Comparison of ENCODE assay signal across 8 mouse cellular contexts in genomic region chr10:75062621-75063020, GRCm38 (mm10). TPM values are rescaled to one million over a fixed set of nuclear protein-coding genes. Genes with fewer than 3 reads are reported as not detected.
A peak's percentile ranks its signal among the peaks of the same experiment; 100 is the strongest.
DNase-seq lines count a peak whose midpoint lies in the region; ATAC-seq and TF ChIP-seq lines count a peak whose summit lies in the region.

No protein-coding gene starts in this region.

- peaks cover 2% of the 10 kb centered on the region; the same call in 1 of the 2 replicates for H3K36me3 ChIP-seq in lung, embryonic 14.5 days (ENCODE audit: insufficient read depth)
- H3K36me3 ChIP-seq in forebrain, embryonic 11.5 days (ENCODE audit: control insufficient read depth, insufficient read depth, low read length), result no peaks in the 10 kb centered on the region; the same call in 1 of the 2 replicates
- peaks cover 31% of the 10 kb centered on the region for H3K36me3 ChIP-seq in limb, embryonic 10.5 days
- no peaks in the 10 kb centered on the region for H3K36me3 ChIP-seq in neural tube, embryonic 15.5 days

- H3K27me3 ChIP-seq in lung, embryonic 14.5 days (ENCODE audit: insufficient read depth, low read length), result no peaks in the 10 kb centered on the region
- H3K27me3 ChIP-seq in forebrain, embryonic 11.5 days (ENCODE audit: control insufficient read depth, insufficient read depth, low read length), result no peaks in the 10 kb centered on the region
- H3K27me3 ChIP-seq in limb, embryonic 10.5 days (ENCODE audit: low read depth, poor library complexity, severe bottlenecking), result peaks cover 7% of the 10 kb centered on the region; the same call in 1 of the 2 replicates
- no peaks in the 10 kb centered on the region for H3K27me3 ChIP-seq in neural tube, embryonic 15.5 days (replicated peaks)

- no peak for DNase-seq in lung, embryonic 14.5 days
- DNase-seq in lung, postnatal 36 days, result no peak
- no peak for DNase-seq in forebrain, embryonic 11.5 days (ENCODE audit: low spot score)
- no peak for DNase-seq in limb, embryonic 10.5 days (ENCODE audit: low spot score)
- no peak for DNase-seq in ovary, postnatal 14 days (ENCODE audit: low spot score)
- DNase-seq in left cerebral cortex, adult 11 months (ENCODE audit: low spot score), result no peak
- DNase-seq in spleen, postnatal 36 days (ENCODE audit: low spot score in 2 of 2), result no peak

- peaks cover 20% of the 10 kb centered on the region for H3K4me1 ChIP-seq in lung, embryonic 14.5 days (ENCODE audit: insufficient read depth)
- peaks cover 23% of the 10 kb centered on the region for H3K4me1 ChIP-seq in forebrain, embryonic 11.5 days (replicated peaks; ENCODE audit: control insufficient read depth, insufficient read depth, low read length)
- H3K4me1 ChIP-seq in limb, embryonic 10.5 days, result peaks cover 70% of the 10 kb centered on the region
- H3K4me1 ChIP-seq in neural tube, embryonic 15.5 days, result peaks cover 76% of the 10 kb centered on the region

- H3K9me3 ChIP-seq in lung, embryonic 14.5 days (ENCODE audit: low read depth, low read length), result no peaks in the 10 kb centered on the region
- no peaks in the 10 kb centered on the region for H3K9me3 ChIP-seq in forebrain, embryonic 11.5 days (ENCODE audit: control insufficient read depth, low read length)
- no peaks in the 10 kb centered on the region for H3K9me3 ChIP-seq in limb, embryonic 10.5 days (replicated peaks)
- H3K9me3 ChIP-seq in neural tube, embryonic 15.5 days (replicated peaks), result no peaks in the 10 kb centered on the region

- WGBS in lung, embryonic 14.5 days, result 27% methylated on average over 6 of the region's 6 CpGs
- 44% methylated on average over 6 of the region's 6 CpGs for WGBS in forebrain, embryonic 11.5 days
- 42% methylated on average over 6 of the region's 6 CpGs for WGBS in limb, embryonic 10.5 days
- WGBS in neural tube, embryonic 15.5 days, result 47% methylated on average over 6 of the region's 6 CpGs

- H3K4me2 ChIP-seq in lung, embryonic 14.5 days, result peak overlapping the region; percentile 94
- peak overlapping the region; percentile 81 for H3K4me2 ChIP-seq in forebrain, embryonic 11.5 days (ENCODE audit: low read depth, low read length, severe bottlenecking)
- H3K4me2 ChIP-seq in neural tube, embryonic 15.5 days, result peak overlapping the region; percentile 94

- H3K4me3 ChIP-seq in lung, embryonic 14.5 days (ENCODE audit: low read depth, low read length), result peak overlapping the region; percentile 85
- H3K4me3 ChIP-seq in forebrain, embryonic 11.5 days (ENCODE audit: low read depth, low read length), result peak overlapping the region; percentile 92
- peak overlapping the region; percentile 91 for H3K4me3 ChIP-seq in limb, embryonic 10.5 days
- peak overlapping the region; percentile 75 for H3K4me3 ChIP-seq in neural tube, embryonic 15.5 days (replicated peaks)

- ATAC-seq in lung, embryonic 14.5 days (ENCODE audit: insufficient read depth), result peak; percentile 5; the same call in 1 of the 2 replicates
- ATAC-seq in forebrain, embryonic 11.5 days (replicated peaks; ENCODE audit: low FRiP score), result no peak
- ATAC-seq in neural tube, embryonic 15.5 days (ENCODE audit: low FRiP score), result no peak

- no peak for TF ChIP-seq CTCF in lung, embryonic 14.5 days (IDR thresholded peaks at IDR 0.05; ENCODE audit: low read depth)

- no peak overlapping the region for H3K9ac ChIP-seq in lung, embryonic 14.5 days
- H3K9ac ChIP-seq in forebrain, embryonic 11.5 days (ENCODE audit: low read length), result no peak overlapping the region
- H3K9ac ChIP-seq in neural tube, embryonic 15.5 days (replicated peaks), result peak overlapping the region; percentile 72

- no peak overlapping the region for H3K27ac ChIP-seq in lung, embryonic 14.5 days (ENCODE audit: low read depth)
- H3K27ac ChIP-seq in forebrain, embryonic 11.5 days (ENCODE audit: low read depth, low read length), result no peak overlapping the region
- no peak overlapping the region for H3K27ac ChIP-seq in limb, embryonic 10.5 days
- no peak overlapping the region for H3K27ac ChIP-seq in neural tube, embryonic 15.5 days (replicated peaks)

RNA-seq across cellular contexts. Expression of gene Bcr, which starts 2.2 kb away (rescaled TPM):
- 10.9 and 11.5 TPM in 2 replicates for polyA plus RNA-seq in lung, embryonic 14.5 days (2014; fragmentation: Nextera tagmentation; extraction: Ambion mirVana)
- 11.7 and 13.4 TPM in 2 replicates for polyA plus RNA-seq in forebrain, embryonic 11.5 days (2014; fragmentation: Nextera tagmentation; extraction: Ambion mirVana)
- 7.0 and 7.6 TPM in 2 replicates for polyA plus RNA-seq in limb, embryonic 10.5 days (2016; fragmentation: Nextera tagmentation; extraction: Ambion mirVana)
- polyA plus RNA-seq in neural tube, embryonic 15.5 days (2015; fragmentation: Nextera tagmentation; extraction: Ambion mirVana), result 13.9 and 15.6 TPM in 2 replicates

RNA-seq across cellular contexts. Expression of gene Rab36, which starts 25.8 kb away (rescaled TPM):
- 12.8 and 14.8 TPM in 2 replicates for polyA plus RNA-seq in lung, embryonic 14.5 days (2014; fragmentation: Nextera tagmentation; extraction: Ambion mirVana)
- polyA plus RNA-seq in forebrain, embryonic 11.5 days (2014; fragmentation: Nextera tagmentation; extraction: Ambion mirVana), result 10.8 and 11.9 TPM in 2 replicates
- 10.6 and 13.2 TPM in 2 replicates for polyA plus RNA-seq in limb, embryonic 10.5 days (2016; fragmentation: Nextera tagmentation; extraction: Ambion mirVana)
- 16.7 and 17.4 TPM in 2 replicates for polyA plus RNA-seq in neural tube, embryonic 15.5 days (2015; fragmentation: Nextera tagmentation; extraction: Ambion mirVana)

RNA-seq across cellular contexts. Expression of gene Rsph14, which starts 30.2 kb away (rescaled TPM):
- polyA plus RNA-seq in lung, embryonic 14.5 days (2014; fragmentation: Nextera tagmentation; extraction: Ambion mirVana), result not detected in 2 replicates
- polyA plus RNA-seq in forebrain, embryonic 11.5 days (2014; fragmentation: Nextera tagmentation; extraction: Ambion mirVana), result not detected in 2 replicates
- not detected in 2 replicates for polyA plus RNA-seq in limb, embryonic 10.5 days (2016; fragmentation: Nextera tagmentation; extraction: Ambion mirVana)
- 0.46 and 0.58 TPM in 2 replicates for polyA plus RNA-seq in neural tube, embryonic 15.5 days (2015; fragmentation: Nextera tagmentation; extraction: Ambion mirVana)
